Mouse (Mus musculus) forebrain, embryonic 11.5 days (tissue): ENCODE measurements at regions not wholly inside any gene's neighbourhood (a gene's known extent, or its start where the extent isn't known, plus 50 kb on each side); places are given as distances from the start of the nearest gene placed in this dataset.

Source experiments
- ATAC-seq: fragments of 200-750 bp; cut with Nextera tagmentation; replicated peaks from 2 replicates; pipeline ENCODE4 v1.8.0; 2017; ENCODE audit warnings: moderate TSS enrichment; ENCODE audit not compliant: low FRiP score
- DNase-seq: peaks from one replicate; pipeline ENCODE4 v3.0.0-alpha.2; 2017; ENCODE audit warnings: low spot score
- H3K27ac ChIP-seq: fragments of 300-500 bp; sonication (generic); 2 replicates; pipeline ENCODE4 v1.5.1; 2014; ENCODE audit warnings: low read depth, low read length
- H3K27me3 ChIP-seq: fragments of 300-500 bp; sonication (generic); 2 replicates; pipeline ENCODE4 v1.6.1; 2014; ENCODE audit warnings: mild to moderate bottlenecking, low read length, mixed read lengths; ENCODE audit not compliant: control insufficient read depth, insufficient read depth
- H3K36me3 ChIP-seq: fragments of 300-500 bp; sonication (generic); 2 replicates; pipeline ENCODE4 v1.6.1; 2014; ENCODE audit warnings: mild to moderate bottlenecking, low read length, moderate library complexity, mixed read lengths; ENCODE audit not compliant: control insufficient read depth, insufficient read depth
- H3K4me1 ChIP-seq: fragments of 300-500 bp; sonication (generic); replicated peaks from 2 replicates; pipeline ENCODE4 v1.6.1; 2014; ENCODE audit warnings: low read length, mixed read lengths; ENCODE audit not compliant: control insufficient read depth, insufficient read depth
- H3K4me2 ChIP-seq: fragments of 300-500 bp; sonication (generic); 2 replicates; pipeline ENCODE4 v1.6.1; 2014; ENCODE audit warnings: low read depth, mild to moderate bottlenecking, low read length, moderate library complexity, mixed read lengths; ENCODE audit not compliant: severe bottlenecking
- H3K4me3 ChIP-seq: fragments of 300-500 bp; sonication (generic); 2 replicates; pipeline ENCODE4 v1.5.1; 2014; ENCODE audit warnings: low read depth, low read length
- H3K9ac ChIP-seq: fragments of 300-500 bp; sonication (generic); 2 replicates; pipeline ENCODE4 v1.6.1; 2014; ENCODE audit warnings: low read length
- H3K9me3 ChIP-seq: fragments of 300-500 bp; sonication (generic); 2 replicates; pipeline ENCODE4 v1.6.1; 2016; ENCODE audit warnings: low read length, mixed read lengths; ENCODE audit not compliant: control insufficient read depth
- WGBS: fragments of 180-500 bp; shearing (Covaris S2); extraction: QIAGEN DNeasy Blood & Tissue Kit; methylation state at CpG from one replicate; pipeline ENCODE4 v1.1.7; 2014; 5-methylcytosine and 5-hydroxymethylcytosine counted together

GRCm38 (mm10) chr1:154096911-154097310 is 104.1 kb upstream of the Zfp648 start:
- Histone ChIP-seq H3K4me3 (no peak overlapping the region), H3K9ac (no peak overlapping the region), H3K36me3 (no peaks in the 10 kb centered on the region), H3K27me3 (no peaks in the 10 kb centered on the region), H3K27ac (no peak overlapping the region), H3K9me3 (no peaks in the 10 kb centered on the region), H3K4me2 (no peak overlapping the region), H3K4me1 (no peaks in the 10 kb centered on the region)
- 96% methylated on average over 2 of the region's 2 CpGs for WGBS
- DNase-seq (no peak), ATAC-seq (no peak)

GRCm38 (mm10) chr1:154097656-154098055 is 103.3 kb upstream of the Zfp648 start:
- DNase-seq (no peak), ATAC-seq (no peak)
- Histone ChIP-seq H3K27me3 (no peaks in the 10 kb centered on the region), H3K4me3 (no peak overlapping the region), H3K4me1 (no peaks in the 10 kb centered on the region), H3K9me3 (no peaks in the 10 kb centered on the region), H3K36me3 (no peaks in the 10 kb centered on the region), H3K9ac (no peak overlapping the region), H3K4me2 (no peak overlapping the region), H3K27ac (no peak overlapping the region)
- 78% methylated on average over 6 of the region's 6 CpGs for WGBS

- no peaks in the 10 kb centered on the region for H3K9me3 ChIP-seq
- no peak overlapping the region for H3K4me3 ChIP-seq
- DNase-seq: no peak
- H3K27me3 ChIP-seq: no peaks in the 10 kb centered on the region
- 88% methylated on average over 3 of the region's 3 CpGs for WGBS
- no peaks in the 10 kb centered on the region for H3K36me3 ChIP-seq
- ATAC-seq: no peak
- no peak overlapping the region for H3K4me2 ChIP-seq
- no peaks in the 10 kb centered on the region for H3K4me1 ChIP-seq
- H3K27ac ChIP-seq: no peak overlapping the region
- no peak overlapping the region for H3K9ac ChIP-seq
Measured at GRCm38 (mm10) chr1:154100556-154100955, 100.4 kb upstream of the Zfp648 start.

- DNase-seq (no peak), ATAC-seq (no peak)
- no peak overlapping the region for H3K4me2 ChIP-seq
- no peaks in the 10 kb centered on the region for H3K4me1 ChIP-seq
- H3K9ac ChIP-seq: no peak overlapping the region
- 85% methylated on average over 1 of the region's 1 CpGs for WGBS
- H3K27me3 ChIP-seq: no peaks in the 10 kb centered on the region
- no peaks in the 10 kb centered on the region for H3K9me3 ChIP-seq
- H3K4me3 ChIP-seq: no peak overlapping the region
- no peaks in the 10 kb centered on the region for H3K36me3 ChIP-seq
- no peak overlapping the region for H3K27ac ChIP-seq
Measured at GRCm38 (mm10) chr1:154101433-154101832, 99.6 kb upstream of the Zfp648 start.

- H3K4me2 ChIP-seq: no peak overlapping the region
- no peak overlapping the region for H3K4me3 ChIP-seq
- no peaks in the 10 kb centered on the region for H3K4me1 ChIP-seq
- H3K36me3 ChIP-seq: no peaks in the 10 kb centered on the region
- no peak for ATAC-seq
- no peaks in the 10 kb centered on the region for H3K9me3 ChIP-seq
- no peak overlapping the region for H3K9ac ChIP-seq
- DNase-seq: no peak
- 75% methylated on average over 3 of the region's 3 CpGs for WGBS
- no peak overlapping the region for H3K27ac ChIP-seq
- H3K27me3 ChIP-seq: no peaks in the 10 kb centered on the region
Measured at GRCm38 (mm10) chr1:154102191-154102590, 98.8 kb upstream of the Zfp648 start.

- Histone ChIP-seq H3K4me1 (no peaks in the 10 kb centered on the region), H3K27ac (no peak overlapping the region), H3K27me3 (no peaks in the 10 kb centered on the region), H3K4me3 (no peak overlapping the region), H3K9ac (no peak overlapping the region), H3K9me3 (no peaks in the 10 kb centered on the region), H3K36me3 (no peaks in the 10 kb centered on the region), H3K4me2 (no peak overlapping the region)
- DNase-seq: no peak
- no peak for ATAC-seq
- 53% methylated on average over 15 of the region's 15 CpGs for WGBS
Measured at GRCm38 (mm10) chr1:154102871-154103596, 98.0 kb upstream of the Zfp648 start.

- Histone ChIP-seq H3K27me3 (no peaks in the 10 kb centered on the region), H3K9ac (no peak overlapping the region), H3K36me3 (no peaks in the 10 kb centered on the region), H3K4me2 (no peak overlapping the region), H3K4me1 (no peaks in the 10 kb centered on the region), H3K27ac (no peak overlapping the region), H3K4me3 (no peak overlapping the region), H3K9me3 (no peaks in the 10 kb centered on the region)
- no peak for ATAC-seq
- 47% methylated on average over 5 of the region's 5 CpGs for WGBS
- no peak for DNase-seq
Measured at GRCm38 (mm10) chr1:154103597-154103923, 97.4 kb upstream of the Zfp648 start.

GRCm38 (mm10) chr1:154104006-154104600 is 96.9 kb upstream of the Zfp648 start:
- Histone ChIP-seq H3K4me3 (no peak overlapping the region), H3K9ac (no peak overlapping the region), H3K4me1 (no peaks in the 10 kb centered on the region), H3K27ac (no peak overlapping the region), H3K9me3 (no peaks in the 10 kb centered on the region), H3K36me3 (no peaks in the 10 kb centered on the region), H3K27me3 (no peaks in the 10 kb centered on the region), H3K4me2 (no peak overlapping the region)
- 80% methylated on average over 4 of the region's 4 CpGs for WGBS
- no peak for DNase-seq
- no peak for ATAC-seq

GRCm38 (mm10) chr1:154104779-154105178 is 96.2 kb upstream of the Zfp648 start:
- H3K4me1 ChIP-seq: no peaks in the 10 kb centered on the region
- H3K36me3 ChIP-seq: no peaks in the 10 kb centered on the region
- no peak overlapping the region for H3K27ac ChIP-seq
- H3K4me3 ChIP-seq: no peak overlapping the region
- no peaks in the 10 kb centered on the region for H3K9me3 ChIP-seq
- no peak overlapping the region for H3K4me2 ChIP-seq
- 83% methylated on average over 1 of the region's 1 CpGs for WGBS
- no peak overlapping the region for H3K9ac ChIP-seq
- DNase-seq (no peak), ATAC-seq (no peak)
- no peaks in the 10 kb centered on the region for H3K27me3 ChIP-seq
